32 mouse cellular contexts compared by ENCODE assay signal in genomic region chr4:63296876-63297275, GRCm38 (mm10). TPM values are rescaled to one million over a fixed set of nuclear protein-coding genes. Genes with fewer than 3 reads are reported as not detected.
A peak's percentile ranks its signal among the peaks of the same experiment; 100 is the strongest.
DNase-seq lines count a peak whose midpoint lies in the region; ATAC-seq lines count a peak whose summit lies in the region.
"Had no signal": no experiment of that assay in that cellular context is flagged by ENCODE, and none has a peak within 500 bp of the region (broad histone marks: within the 10 kb centered on the region; RNA-seq: fewer than 3 reads in every experiment).

No protein-coding gene starts in this region.

- H3K36me3 ChIP-seq in embryonic facial prominence, embryonic 11.5 days (replicated peaks; ENCODE audit: control insufficient read depth, insufficient read depth, low read depth, low read length), result 0 out of 2 replicates have a peak, but pooled peaks cover 2% of the 10 kb centered on the region
- H3K36me3 ChIP-seq in embryonic facial prominence, embryonic 10.5 days (replicated peaks), result peaks cover 34% of the 10 kb centered on the region
- H3K36me3 ChIP-seq in embryonic facial prominence, embryonic 12.5 days, result peaks cover 56% of the 10 kb centered on the region
- H3K36me3 ChIP-seq in embryonic facial prominence, embryonic 15.5 days, result peaks cover 36% of the 10 kb centered on the region
- H3K36me3 ChIP-seq: forebrain, embryonic 12.5 days; forebrain, embryonic 15.5 days; hindbrain, embryonic 12.5 days had no signal

- intact Hi-C loops in left cerebral cortex, postnatal 25 days (cut with DNase I), result no loop called here

- DNase-seq in embryonic facial prominence, embryonic 11.5 days (ENCODE audit: low spot score), result no peak
- DNase-seq in embryonic facial prominence, embryonic 10.5 days (ENCODE audit: low spot score), result no peak
- peak; percentile 48 for DNase-seq in 3T3-L1 (ENCODE audit: low read depth, low spot score)
- no peak for DNase-seq in MN1 (ENCODE audit: low spot score)
- no peak for DNase-seq in left cerebral cortex, postnatal 25 days (ENCODE audit: low spot score in 2 of 2)
- DNase-seq in heart, adult 8-10 months (ENCODE audit: low spot score), result no peak
- DNase-seq: adrenal gland, postnatal 10 days; adrenal gland, postnatal 36 days; B cell, adult 2 months; cerebellum, adult 18-20 months; cerebellum, adult 9-10 months; cerebellum, postnatal 14 days; gastrocnemius, postnatal 25 days; heart, adult 2 months; kidney, adult 11 months had no signal

- H3K4me3 ChIP-seq in embryonic facial prominence, embryonic 11.5 days (ENCODE audit: low read depth, low read length), result no peak overlapping the region
- H3K4me3 ChIP-seq in embryonic facial prominence, embryonic 10.5 days, result no peak overlapping the region
- no peak overlapping the region for H3K4me3 ChIP-seq in embryonic facial prominence, embryonic 12.5 days
- no peak overlapping the region for H3K4me3 ChIP-seq in embryonic facial prominence, embryonic 15.5 days (replicated peaks)
- H3K4me3 ChIP-seq: erythroblast, embryonic 14.5 days; forebrain, embryonic 12.5 days; forebrain, embryonic 15.5 days; heart, adult 2 months; hindbrain, embryonic 12.5 days; intestine, embryonic 15.5 days had no signal

- no peaks in the 10 kb centered on the region for H3K9me3 ChIP-seq in embryonic facial prominence, embryonic 11.5 days (replicated peaks; ENCODE audit: control insufficient read depth, low read length)
- H3K9me3 ChIP-seq in embryonic facial prominence, embryonic 10.5 days, result no peaks in the 10 kb centered on the region
- no peaks in the 10 kb centered on the region for H3K9me3 ChIP-seq in embryonic facial prominence, embryonic 12.5 days
- H3K9me3 ChIP-seq in embryonic facial prominence, embryonic 15.5 days (replicated peaks), result no peaks in the 10 kb centered on the region
- H3K9me3 ChIP-seq: forebrain, embryonic 12.5 days; forebrain, embryonic 15.5 days; hindbrain, embryonic 12.5 days; intestine, embryonic 15.5 days had no signal

- H3K4me2 ChIP-seq in embryonic facial prominence, embryonic 11.5 days (ENCODE audit: low read depth, low read length), result no peak overlapping the region
- no peak overlapping the region for H3K4me2 ChIP-seq in embryonic facial prominence, embryonic 12.5 days (replicated peaks)
- H3K4me2 ChIP-seq in embryonic facial prominence, embryonic 15.5 days (replicated peaks), result no peak overlapping the region
- H3K4me2 ChIP-seq: forebrain, embryonic 12.5 days; forebrain, embryonic 15.5 days; heart, embryonic 11.5 days; hindbrain, embryonic 12.5 days; intestine, embryonic 15.5 days had no signal

- WGBS in embryonic facial prominence, embryonic 11.5 days, result 67% methylated on average over 8 of the region's 8 CpGs
- WGBS in embryonic facial prominence, embryonic 10.5 days, result 83% methylated on average over 8 of the region's 8 CpGs
- 60% methylated on average over 8 of the region's 8 CpGs for WGBS in embryonic facial prominence, embryonic 12.5 days
- 32% methylated on average over 8 of the region's 8 CpGs for WGBS in embryonic facial prominence, embryonic 15.5 days

- H3K27me3 ChIP-seq in embryonic facial prominence, embryonic 11.5 days (ENCODE audit: control insufficient read depth, insufficient read depth, low read length), result no peaks in the 10 kb centered on the region
- no peaks in the 10 kb centered on the region for H3K27me3 ChIP-seq in embryonic facial prominence, embryonic 10.5 days (replicated peaks; ENCODE audit: low read depth, poor library complexity, severe bottlenecking)
- no peaks in the 10 kb centered on the region for H3K27me3 ChIP-seq in embryonic facial prominence, embryonic 12.5 days
- H3K27me3 ChIP-seq in embryonic facial prominence, embryonic 15.5 days, result no peaks in the 10 kb centered on the region
- H3K27me3 ChIP-seq: forebrain, embryonic 12.5 days; forebrain, embryonic 15.5 days; hindbrain, embryonic 12.5 days; intestine, embryonic 15.5 days; Patski had no signal

- H3K4me1 ChIP-seq in embryonic facial prominence, embryonic 11.5 days (ENCODE audit: control insufficient read depth, insufficient read depth, low read length), result no peaks in the 10 kb centered on the region
- H3K4me1 ChIP-seq in embryonic facial prominence, embryonic 10.5 days, result peaks cover 23% of the 10 kb centered on the region; the same call in 1 of the 2 replicates
- H3K4me1 ChIP-seq in embryonic facial prominence, embryonic 12.5 days, result peaks cover 13% of the 10 kb centered on the region
- peaks cover 19% of the 10 kb centered on the region for H3K4me1 ChIP-seq in embryonic facial prominence, embryonic 15.5 days
- H3K4me1 ChIP-seq: forebrain, embryonic 12.5 days; hindbrain, embryonic 12.5 days; intestine, embryonic 15.5 days had no signal

- no peak overlapping the region for H3K9ac ChIP-seq in embryonic facial prominence, embryonic 11.5 days (replicated peaks; ENCODE audit: low read length)
- H3K9ac ChIP-seq in embryonic facial prominence, embryonic 12.5 days, result no peak overlapping the region
- no peak overlapping the region for H3K9ac ChIP-seq in embryonic facial prominence, embryonic 15.5 days
- H3K9ac ChIP-seq: forebrain, embryonic 12.5 days; forebrain, embryonic 15.5 days; hindbrain, embryonic 12.5 days; intestine, embryonic 15.5 days had no signal

- ATAC-seq in embryonic facial prominence, embryonic 11.5 days (replicated peaks; ENCODE audit: insufficient number of reproducible peaks, low FRiP score, low TSS enrichment, low read depth), result no peak
- ATAC-seq in embryonic facial prominence, embryonic 12.5 days (ENCODE audit: insufficient number of reproducible peaks, insufficient read depth, low FRiP score, low TSS enrichment), result no peak
- ATAC-seq in embryonic facial prominence, embryonic 15.5 days (ENCODE audit: insufficient number of reproducible peaks, low FRiP score, low TSS enrichment, low read depth), result no peak
- ATAC-seq: CD4-positive, CD25-positive, alpha-beta regulatory T cell, adult 4 months; forebrain, embryonic 15.5 days; hindbrain, embryonic 16.5 days; intestine, embryonic 15.5 days; Patski had no signal

- 0 out of 2 replicates have a peak overlapping the region, but pooled peaks have one; percentile 35 for H3K27ac ChIP-seq in embryonic facial prominence, embryonic 11.5 days (replicated peaks; ENCODE audit: low read depth, low read length)
- no peak overlapping the region; the same call in 1 of the 2 replicates for H3K27ac ChIP-seq in embryonic facial prominence, embryonic 10.5 days (replicated peaks)
- 0 out of 2 replicates have a peak overlapping the region, but pooled peaks have one; percentile 17 for H3K27ac ChIP-seq in embryonic facial prominence, embryonic 12.5 days
- 0 out of 2 replicates have a peak overlapping the region, but pooled peaks have one; percentile 45 for H3K27ac ChIP-seq in embryonic facial prominence, embryonic 15.5 days (replicated peaks)
- H3K27ac ChIP-seq: forebrain, embryonic 12.5 days; forebrain, embryonic 15.5 days; heart, adult 2 months; hindbrain, embryonic 12.5 days; intestine, embryonic 15.5 days had no signal

RNA-seq across cellular contexts. Expression of gene Orm1, which starts 47.5 kb away (rescaled TPM):
- polyA plus RNA-seq in embryonic facial prominence, embryonic 11.5 days (2014; fragmentation: Nextera tagmentation; extraction: Ambion mirVana), result not detected in 2 replicates
- polyA plus RNA-seq in embryonic facial prominence, embryonic 10.5 days (2016; fragmentation: Nextera tagmentation; extraction: Ambion mirVana), result not detected in 2 replicates
- not detected in 2 replicates for polyA plus RNA-seq in embryonic facial prominence, embryonic 12.5 days (2016; fragmentation: Nextera tagmentation; extraction: Ambion mirVana)
- polyA plus RNA-seq in embryonic facial prominence, embryonic 15.5 days (2015; fragmentation: Nextera tagmentation; extraction: Ambion mirVana), result 17.0 and 22.3 TPM in 2 replicates
- total RNA-seq in left cerebral cortex, postnatal 25 days (2021), result not detected
- total RNA-seq in heart, adult 8-10 months (2022), result under 1 TPM in 1 of 4 experiments, not detected in 3; 0.75 TPM
- total RNA-seq: MEL had no signal
- polyA plus RNA-seq: CD4-positive, CD25-positive, alpha-beta regulatory T cell, adult 4 months; erythroblast, embryonic 14.5 days; forebrain, embryonic 12.5 days; forebrain, embryonic 15.5 days; heart, embryonic 11.5 days; heart, embryonic 14.5 days; heart, postnatal 0 days; hindbrain, embryonic 12.5 days; hindbrain, embryonic 16.5 days; intestine, embryonic 15.5 days had no signal

RNA-seq across cellular contexts. Expression of gene Orm3, which starts 59.1 kb away (rescaled TPM):
- polyA plus RNA-seq in embryonic facial prominence, embryonic 11.5 days (2014; fragmentation: Nextera tagmentation; extraction: Ambion mirVana), result not detected in 2 replicates
- not detected in 2 replicates for polyA plus RNA-seq in embryonic facial prominence, embryonic 10.5 days (2016; fragmentation: Nextera tagmentation; extraction: Ambion mirVana)
- not detected in 2 replicates for polyA plus RNA-seq in embryonic facial prominence, embryonic 12.5 days (2016; fragmentation: Nextera tagmentation; extraction: Ambion mirVana)
- not detected in 2 replicates for polyA plus RNA-seq in embryonic facial prominence, embryonic 15.5 days (2015; fragmentation: Nextera tagmentation; extraction: Ambion mirVana)
- total RNA-seq in left cerebral cortex, postnatal 25 days (2021), result not detected
- total RNA-seq in heart, adult 8-10 months (2022), result 1 to 10 TPM in 2 of 4 experiments, under 1 TPM in 2; 0.60 to 4.5 (median 1.7) TPM
- total RNA-seq: gastrocnemius, adult 8-10 months; granulocyte monocyte progenitor cell, adult 5-6 weeks; hematopoietic stem cell, adult 5-6 weeks; MEL had no signal
- polyA plus RNA-seq: erythroblast, embryonic 14.5 days; forebrain, embryonic 12.5 days; forebrain, embryonic 15.5 days; heart, adult 2 months; heart, embryonic 11.5 days; heart, embryonic 14.5 days; heart, postnatal 0 days; hindbrain, embryonic 12.5 days; hindbrain, embryonic 16.5 days; intestine, embryonic 15.5 days had no signal

Comparison
In these comparisons a context has a peak if more than half of its experiments do, and no peak if none do; other contexts are left out.
1. RNA of gene Orm1, which starts 47.5 kb away (polyA plus RNA-seq): 17.0 to 22.3 TPM in embryonic facial prominence, embryonic 15.5 days; not detected in embryonic facial prominence, embryonic 12.5 days, not detected in embryonic facial prominence, embryonic 11.5 days and not detected in embryonic facial prominence, embryonic 10.5 days; every median in the first group is over 10 times any median in the second.